Mouse (Mus musculus) CH12.LX (cell line): Measurements from ENCODE around the gene Natd1.

ENCODE experiments used
- CHD1 ChIP-seq: IDR thresholded peaks from 2 replicates; pipeline ENCODE4 v1.6.1; 2012; ENCODE audit warnings: low read depth, low read length, improper control_type of control experiment, inconsistent platforms
- CTCF ChIP-seq, 2 experiments: IDR thresholded peaks in 1 of 2; conservative IDR thresholded peaks in 1 of 2; 2 replicates each; pipeline ENCODE4 v1.5.1; 2011 to 2012; ENCODE audit warnings: low read depth in 2 of 2, low read length in 2 of 2, improper control_type of control experiment in 1 of 2, inconsistent platforms in 1 of 2, mild to moderate bottlenecking in 1 of 2, moderate library complexity in 1 of 2
- MEF2A ChIP-seq: IDR thresholded peaks from 2 replicates; pipeline ENCODE4 v1.6.1; 2014; ENCODE audit warnings: low read depth, mild to moderate bottlenecking, inconsistent platforms, low read length, improper control_type of control experiment, borderline replicate concordance
- ZMIZ1 ChIP-seq: IDR thresholded peaks from 2 replicates; pipeline ENCODE4 v1.6.1; 2012; ENCODE audit warnings: low read depth, mild to moderate bottlenecking, inconsistent platforms, low read length, improper control_type of control experiment

DNA sequence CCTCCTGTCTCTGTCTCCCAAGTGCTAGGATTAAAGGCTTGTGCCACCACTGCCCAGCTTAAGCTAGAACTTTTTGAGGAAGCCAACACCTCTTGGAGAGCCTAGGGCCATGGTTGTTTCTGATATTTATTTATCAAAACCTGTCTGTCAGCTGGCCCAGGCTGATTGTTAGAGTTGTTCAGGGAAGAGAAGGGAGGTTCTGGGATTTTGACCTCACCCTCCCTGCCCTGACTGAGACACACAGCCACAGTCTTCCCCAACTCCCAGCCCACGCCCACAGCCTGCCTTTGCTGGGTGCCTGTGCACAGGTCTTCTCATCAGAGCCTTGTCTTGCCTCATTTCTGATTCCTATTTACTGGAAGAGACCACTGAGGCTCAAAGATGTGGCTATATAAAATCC is 7.6 kb upstream of the Natd1 start:
- no peak for TF ChIP-seq ZMIZ1
- TF ChIP-seq CTCF (conservative IDR thresholded peaks at IDR 0.05 in 1 of 2, IDR thresholded peaks at IDR 0.05 in 1 of 2; ENCODE audit: low read depth in 2 of 2, low read length in 2 of 2), result no peak
- no peak for TF ChIP-seq CHD1
- TF ChIP-seq MEF2A, result no peak
